Mouse (Mus musculus) neural tube, embryonic 14.5 days (tissue): Measurements from ENCODE around the gene Eif4a3. TPM values are rescaled to one million over a fixed set of nuclear protein-coding genes. Genes with fewer than 3 reads are reported as not detected.
"Not testable (repeated sequence)": the region's sequence is repeated elsewhere in the genome, so short reads cannot be mapped to it uniquely, and the experiment has no call there.

Experiments
- ATAC-seq: fragments of 200-750 bp; cut with Nextera tagmentation; 2 replicates; pipeline ENCODE4 v1.8.0; 2017; ENCODE audit warnings: low read depth, mild to moderate bottlenecking, moderate TSS enrichment, moderate library complexity
- H3K27ac ChIP-seq: fragments of 300-500 bp; sonication (generic); 2 replicates; pipeline ENCODE4 v1.5.1; 2014; ENCODE audit warnings: low read depth, mild to moderate bottlenecking, control low read depth, low read length, moderate library complexity, mixed read lengths
- H3K27me3 ChIP-seq: fragments of 300-500 bp; sonication (generic); 2 replicates; pipeline ENCODE4 v1.6.1; 2014; ENCODE audit warnings: low read length; ENCODE audit not compliant: control insufficient read depth, insufficient read depth
- H3K36me3 ChIP-seq: fragments of 300-500 bp; sonication (generic); 2 replicates; pipeline ENCODE4 v1.6.1; 2014; ENCODE audit warnings: low read length, mixed read lengths; ENCODE audit not compliant: control insufficient read depth, insufficient read depth
- H3K4me1 ChIP-seq: fragments of 300-500 bp; sonication (generic); 2 replicates; pipeline ENCODE4 v1.6.1; 2014; ENCODE audit warnings: low read length; ENCODE audit not compliant: control insufficient read depth, insufficient read depth
- H3K4me2 ChIP-seq: fragments of 300-500 bp; sonication (generic); 2 replicates; pipeline ENCODE4 v1.6.1; 2014; ENCODE audit warnings: mild to moderate bottlenecking, low read depth, low read length, control low read depth
- H3K4me3 ChIP-seq: fragments of 300-500 bp; sonication (generic); 2 replicates; pipeline ENCODE4 v1.5.1; 2014; ENCODE audit warnings: low read depth, low read length, control low read depth, mixed read lengths
- H3K9ac ChIP-seq: fragments of 300-500 bp; sonication (generic); replicated peaks from 2 replicates; pipeline ENCODE4 v1.6.1; 2014; ENCODE audit warnings: low read depth, mild to moderate bottlenecking, control low read depth, low read length, mixed read lengths
- H3K9me3 ChIP-seq: fragments of 300-500 bp; sonication (generic); 2 replicates; pipeline ENCODE4 v1.6.1; 2016; ENCODE audit warnings: low read length; ENCODE audit not compliant: control insufficient read depth
- WGBS: fragments of 180-500 bp; shearing (Covaris S2); extraction: QIAGEN DNeasy Blood & Tissue Kit; methylation state at CpG from one replicate; pipeline ENCODE4 v1.1.7; 2014; 5-methylcytosine and 5-hydroxymethylcytosine counted together
- polyA plus RNA-seq: library from polyadenylated mRNA; unstranded; fragments of >200 nt; fragmentation: Nextera tagmentation; extraction: Ambion mirVana; gene quantifications from 2 replicates; pipeline ENCODE4 v1.2.1, GENCODE M21; 2014

The Eif4a3 gene
- polyA plus RNA-seq, 1 experiment from 2014 or later, result 251 TPM

DNA sequence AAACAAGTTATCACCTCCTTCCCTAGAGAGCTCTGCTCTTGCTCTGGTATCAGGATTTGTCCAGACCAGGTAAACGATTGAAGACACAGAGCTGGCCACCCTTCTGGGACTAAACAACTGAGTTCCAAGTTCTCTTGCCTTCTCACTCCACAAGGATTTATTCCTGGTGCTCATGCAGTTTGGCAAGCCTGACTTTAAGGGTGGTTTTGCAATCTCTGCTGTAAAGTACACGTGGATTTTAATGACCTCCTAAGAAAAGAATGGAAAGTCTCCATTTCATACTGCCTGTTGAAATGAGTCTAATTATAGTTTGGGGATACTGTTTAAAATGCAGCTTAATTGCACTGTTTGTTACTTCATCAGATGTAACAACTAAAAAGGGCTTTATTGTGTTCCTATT lies 1.1 kb upstream of the Eif4a3 start:
- 25% methylated on average over 2 of the region's 2 CpGs for WGBS
- Histone ChIP-seq H3K9me3 (no peaks in the 10 kb centered on the region), H3K4me3 (no peak overlapping the region), H3K4me2 (peak overlapping the region; percentile 93; the same call in 1 of the 2 replicates), H3K27me3 (no peaks in the 10 kb centered on the region; the same call in 1 of the 2 replicates), H3K4me1 (peaks cover 9% of the 10 kb centered on the region; the same call in 1 of the 2 replicates), H3K27ac (no peak overlapping the region), H3K9ac (no peak overlapping the region), H3K36me3 (peaks cover 14% of the 10 kb centered on the region)
- no peak for ATAC-seq

DNA sequence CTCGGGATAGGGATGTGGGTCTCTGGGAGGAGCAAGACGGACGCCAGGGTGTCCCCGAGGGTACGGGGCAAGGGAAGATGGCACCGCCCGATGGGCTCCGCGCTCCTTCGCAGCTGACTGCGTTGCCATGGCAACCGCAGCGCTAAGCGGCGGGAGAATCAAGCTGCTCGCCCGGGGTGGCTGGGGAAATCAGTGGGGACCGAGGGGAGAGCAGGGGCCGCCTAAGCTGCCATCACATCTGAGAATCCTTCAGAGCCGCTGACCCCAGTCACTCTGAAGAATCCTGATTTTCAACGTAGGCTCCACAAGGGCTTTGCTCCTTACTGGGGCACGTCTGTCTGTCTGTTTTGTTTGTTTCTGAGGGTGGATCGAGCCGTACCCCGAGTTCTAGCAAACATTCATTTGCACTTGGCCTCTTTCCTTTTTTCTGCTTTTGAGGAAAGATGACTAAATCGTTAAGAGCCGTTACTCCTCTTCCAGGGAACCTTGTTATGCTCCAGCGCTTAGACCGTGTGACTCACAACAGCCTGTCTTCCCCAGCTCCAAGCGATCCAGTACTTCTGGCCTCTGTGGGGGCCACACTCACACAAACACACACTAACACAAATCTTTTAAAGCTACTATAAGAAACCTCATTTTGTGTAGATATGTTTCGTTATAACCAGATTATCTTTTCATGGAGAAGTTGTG lies 502 bp upstream of the Eif4a3 start:
- peak overlapping the region; percentile 98 for H3K27ac ChIP-seq
- 1% methylated on average over 30 of the region's 31 CpGs for WGBS
- peak overlapping the region; percentile 95 for H3K9ac ChIP-seq
- no peaks in the 10 kb centered on the region for H3K9me3 ChIP-seq
- ATAC-seq, result peak; percentile 84; the same call in 1 of the 2 replicates
- peak overlapping the region; percentile 93 for H3K4me2 ChIP-seq
- H3K4me1 ChIP-seq, result peaks cover 9% of the 10 kb centered on the region; the same call in 1 of the 2 replicates
- H3K27me3 ChIP-seq, result no peaks in the 10 kb centered on the region; the same call in 1 of the 2 replicates
- H3K4me3 ChIP-seq, result peak overlapping the region; percentile 91
- peaks cover 20% of the 10 kb centered on the region for H3K36me3 ChIP-seq

DNA sequence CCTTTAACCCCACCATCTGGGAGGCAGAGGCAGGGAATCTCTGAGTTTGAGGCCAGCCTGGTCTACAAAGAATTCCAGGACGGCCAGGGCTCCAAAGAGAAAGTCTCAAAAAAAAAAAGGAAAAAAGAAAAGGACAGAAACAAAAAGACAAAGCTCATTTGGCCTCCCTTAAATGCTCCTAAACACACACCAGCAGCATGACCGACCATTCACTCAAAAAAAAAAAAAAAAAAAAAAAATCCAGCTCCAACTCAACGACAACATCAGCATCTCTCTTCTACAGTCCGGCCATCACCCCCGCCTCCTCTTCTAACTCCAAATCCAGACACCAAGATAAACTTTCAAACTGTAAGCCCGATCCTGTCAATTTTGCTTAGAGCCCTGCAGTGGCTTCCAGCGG lies 972 bp downstream of the Eif4a3 start:
- peaks cover 34% of the 10 kb centered on the region for H3K36me3 ChIP-seq
- no peaks in the 10 kb centered on the region for H3K9me3 ChIP-seq
- H3K4me1 ChIP-seq, result peaks cover 9% of the 10 kb centered on the region; the same call in 1 of the 2 replicates
- peak overlapping the region; percentile 95 for H3K9ac ChIP-seq
- no peak overlapping the region for H3K27ac ChIP-seq
- ATAC-seq, result no peak
- H3K4me3 ChIP-seq, result peak overlapping the region; percentile 91
- H3K27me3 ChIP-seq, result no peaks in the 10 kb centered on the region; the same call in 1 of the 2 replicates
- H3K4me2 ChIP-seq, result peak overlapping the region; percentile 93
- 21% methylated on average over 7 of the region's 7 CpGs for WGBS

DNA sequence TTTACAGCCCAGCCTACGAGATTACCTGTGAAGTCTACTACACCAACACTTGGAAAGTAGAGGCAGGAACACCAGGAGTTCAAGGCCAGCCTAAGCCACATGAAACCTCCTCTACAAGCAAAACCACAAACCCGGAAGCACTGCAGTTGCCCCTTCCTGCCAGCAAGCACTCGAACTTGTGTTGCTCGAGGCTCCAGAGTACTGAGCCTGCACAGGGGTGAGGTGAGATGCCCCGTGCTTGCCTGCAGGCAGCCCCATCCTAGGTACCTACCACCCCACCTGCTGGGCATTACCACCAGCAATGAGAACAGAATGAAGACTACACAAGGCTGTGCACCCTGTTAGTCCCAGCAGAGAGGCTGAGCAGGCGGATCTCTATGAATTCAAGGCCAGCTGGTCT lies 1.9 kb downstream of the Eif4a3 start:
- Histone ChIP-seq H3K36me3 (peaks cover 43% of the 10 kb centered on the region), H3K27ac (no peak overlapping the region), H3K4me1 (peaks cover 9% of the 10 kb centered on the region; the same call in 1 of the 2 replicates), H3K4me2 (no peak overlapping the region), H3K4me3 (no peak overlapping the region), H3K27me3 (no peaks in the 10 kb centered on the region; the same call in 1 of the 2 replicates), H3K9me3 (no peaks in the 10 kb centered on the region), H3K9ac (no peak overlapping the region)
- ATAC-seq, result no peak
- 92% methylated on average over 6 of the region's 6 CpGs for WGBS

DNA sequence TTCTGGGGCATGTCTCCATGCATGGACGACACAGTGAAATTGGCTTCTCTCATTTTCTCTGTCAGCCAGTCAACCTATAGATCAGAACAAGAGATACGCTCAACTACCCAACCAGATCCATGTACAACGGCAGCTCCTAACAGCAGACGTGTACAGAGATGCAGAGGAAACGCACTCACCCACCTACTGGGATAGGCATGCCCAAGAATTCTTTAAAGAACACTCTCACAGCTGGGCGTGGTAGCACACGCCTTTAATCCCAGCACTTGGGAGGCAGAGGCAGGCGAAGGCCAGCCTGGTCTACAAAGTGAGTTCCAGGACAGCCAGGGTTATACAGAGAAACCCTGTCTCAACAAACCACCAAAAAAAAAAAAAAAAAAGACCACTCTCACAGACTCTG lies 7.0 kb downstream of the Eif4a3 start:
- H3K4me2 ChIP-seq, H3K27me3 ChIP-seq, ATAC-seq, H3K4me1 ChIP-seq, H3K9me3 ChIP-seq, H3K27ac ChIP-seq, H3K9ac ChIP-seq, H3K4me3 ChIP-seq: not testable (repeated sequence)
- 95% methylated on average over 8 of the region's 8 CpGs for WGBS
- peaks cover 71% of the 10 kb centered on the region for H3K36me3 ChIP-seq

DNA sequence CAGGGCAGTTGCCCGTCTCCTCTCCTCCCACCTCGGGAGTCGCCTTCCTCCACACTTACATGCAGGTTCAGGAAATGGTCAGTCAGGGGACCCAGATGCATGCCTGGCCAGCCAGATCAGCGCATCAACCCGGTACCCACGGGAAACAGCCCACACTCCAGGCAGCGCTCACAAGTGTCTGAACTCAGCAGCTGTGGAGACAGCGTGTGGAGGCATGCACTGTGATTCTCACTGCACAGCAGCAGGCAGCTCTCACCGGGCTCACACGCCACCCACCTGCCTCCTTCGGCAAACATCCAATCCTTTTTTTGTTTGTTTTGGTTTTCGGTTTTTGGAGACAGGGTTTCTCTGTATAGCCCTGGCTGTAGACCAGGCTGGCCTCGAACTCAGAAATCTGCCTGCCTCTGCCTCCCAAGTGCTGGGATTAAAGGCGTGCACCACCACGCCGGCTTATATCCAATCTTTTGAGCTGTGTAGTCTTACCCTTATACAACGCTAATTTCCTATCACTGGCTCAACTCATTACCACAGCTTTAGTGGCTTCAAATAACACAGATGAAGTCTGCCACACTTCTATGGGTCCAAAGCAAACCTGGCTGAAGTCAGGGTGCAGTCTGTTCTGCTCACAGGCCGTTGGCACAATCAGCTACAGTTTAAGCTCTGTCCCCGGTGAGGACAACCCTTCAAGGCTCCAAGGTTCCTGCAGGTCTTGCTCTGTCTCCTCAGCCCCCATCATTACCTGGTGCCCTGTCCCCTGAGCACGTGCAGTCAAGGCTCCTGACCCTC lies 12.5 kb downstream of the Eif4a3 start:
- H3K9ac ChIP-seq, result no peak overlapping the region
- no peaks in the 10 kb centered on the region for H3K9me3 ChIP-seq
- H3K27ac ChIP-seq, result no peak overlapping the region
- no peaks in the 10 kb centered on the region for H3K27me3 ChIP-seq
- no peak overlapping the region for H3K4me3 ChIP-seq
- H3K4me2 ChIP-seq, result no peak overlapping the region
- 91% methylated on average over 20 of the region's 20 CpGs for WGBS
- no peak for ATAC-seq
- no peaks in the 10 kb centered on the region for H3K4me1 ChIP-seq
- peaks cover 62% of the 10 kb centered on the region for H3K36me3 ChIP-seq

DNA sequence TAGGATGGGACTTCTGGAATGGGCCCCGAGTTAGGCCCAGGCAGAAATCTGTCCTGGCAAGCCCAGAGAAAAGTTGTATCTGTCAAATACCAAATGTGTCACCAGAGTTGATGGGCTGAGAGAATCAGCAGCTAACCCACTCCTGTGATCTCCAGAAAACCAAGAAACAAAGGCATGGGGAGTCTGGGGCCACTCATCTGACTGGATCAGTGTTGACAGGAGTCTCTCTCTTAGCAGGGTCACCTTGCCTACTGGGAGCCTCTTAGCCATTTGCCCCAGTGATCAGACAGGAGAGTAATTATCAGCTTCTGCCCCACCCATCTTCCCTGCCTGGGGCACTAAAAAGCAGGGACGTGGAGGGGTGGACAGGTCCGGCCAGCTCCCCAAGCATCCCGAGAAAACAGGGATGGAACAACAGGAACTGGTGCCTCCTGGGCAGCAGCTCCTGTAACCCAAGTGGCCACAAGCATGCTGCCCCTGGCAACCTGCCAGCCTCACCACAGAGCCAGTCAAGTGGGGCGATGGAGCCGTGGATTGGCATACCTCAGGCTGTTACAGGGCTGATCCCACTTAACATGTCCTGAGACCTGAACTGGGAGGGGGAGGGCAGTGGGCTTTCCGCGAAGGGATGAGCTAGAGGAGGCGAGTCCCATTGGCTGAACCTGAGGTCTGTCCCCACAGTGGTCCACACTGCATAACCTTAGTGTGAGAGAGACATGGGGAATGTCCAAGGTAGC lies 13.9 kb downstream of the Eif4a3 start:
- no peaks in the 10 kb centered on the region for H3K27me3 ChIP-seq
- no peak for ATAC-seq
- H3K4me1 ChIP-seq, result no peaks in the 10 kb centered on the region
- no peak overlapping the region for H3K27ac ChIP-seq
- 63% methylated on average over 9 of the region's 9 CpGs for WGBS
- no peaks in the 10 kb centered on the region for H3K9me3 ChIP-seq
- no peak overlapping the region for H3K4me3 ChIP-seq
- no peak overlapping the region for H3K4me2 ChIP-seq
- peaks cover 57% of the 10 kb centered on the region for H3K36me3 ChIP-seq
- H3K9ac ChIP-seq, result no peak overlapping the region

DNA sequence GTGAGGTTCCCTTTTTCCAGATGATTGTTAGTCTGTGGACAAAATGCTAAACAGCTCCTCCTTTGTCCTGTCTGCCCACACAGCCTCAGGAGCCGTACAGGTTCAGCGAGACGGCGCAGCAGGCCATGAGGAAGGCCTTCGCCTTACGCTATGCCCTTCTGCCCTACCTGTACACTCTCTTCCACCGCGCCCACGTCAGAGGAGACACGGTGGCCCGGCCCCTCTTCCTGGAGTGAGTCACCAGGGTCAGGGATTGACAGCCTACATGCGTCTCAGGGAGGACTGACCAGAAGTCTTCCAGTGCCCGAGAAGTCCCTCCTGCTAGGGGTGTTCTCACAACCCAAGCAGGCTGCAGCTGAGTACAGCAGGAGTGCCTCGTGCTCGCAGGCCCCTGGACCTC lies 18.9 kb downstream of the Eif4a3 start:
- Histone ChIP-seq H3K36me3 (peaks cover 50% of the 10 kb centered on the region), H3K27ac (no peak overlapping the region)
- 87% methylated on average over 15 of the region's 15 CpGs for WGBS

More for the DNA sequence above, 18.9 kb downstream of the Eif4a3 start:
- Histone ChIP-seq H3K4me2 (no peak overlapping the region), H3K27me3 (no peaks in the 10 kb centered on the region), H3K9ac (no peak overlapping the region), H3K9me3 (no peaks in the 10 kb centered on the region), H3K4me3 (no peak overlapping the region), H3K4me1 (no peaks in the 10 kb centered on the region)
- no peak for ATAC-seq
